Mouse (Mus musculus): ENCODE measurements around the gene Gm3259. TPM values are rescaled to one million over a fixed set of nuclear protein-coding genes. Genes with fewer than 3 reads are reported as not detected.
"Not testable (repeated sequence)": the region's sequence is repeated elsewhere in the genome, so short reads cannot be mapped to it uniquely, and the experiment has no call there.

The Gm3259 gene
- total RNA-seq (2021) (not detected), polyA plus RNA-seq (2012; rRNA removed) (not detected in 2 replicates)
- long read RNA-seq, result 0 reads

GRCm38 (mm10) chr5:95305611-95306010 lies at the start of gene Gm3259:
TSS of gene Gm3259 (plus strand) at chr5:95305911.
- intact Hi-C loops (cut with DNase I); H3K27me3 ChIP-seq (ENCODE audit: control insufficient read depth, insufficient read depth, low read length); H3K4me3 ChIP-seq; H3K79me2 ChIP-seq (replicated peaks; ENCODE audit: control insufficient read depth, insufficient read depth, low read length); H3K9ac ChIP-seq (ENCODE audit: low read depth, low read length); H3K4me1 ChIP-seq (ENCODE audit: control insufficient read depth, insufficient read depth, low read length); H3K27ac ChIP-seq; DNase-seq; H3K36me3 ChIP-seq (ENCODE audit: control insufficient read depth, insufficient read depth, low read length): not testable (repeated sequence)
- 28% methylated on average over 2 of the region's 2 CpGs for WGBS

- H3K27ac ChIP-seq; H3K4me3 ChIP-seq; H3K9ac ChIP-seq (ENCODE audit: low read depth, low read length); DNase-seq; H3K4me1 ChIP-seq (ENCODE audit: control insufficient read depth, insufficient read depth, low read length); H3K36me3 ChIP-seq (ENCODE audit: control insufficient read depth, insufficient read depth, low read length); intact Hi-C loops (cut with DNase I); H3K79me2 ChIP-seq (replicated peaks; ENCODE audit: control insufficient read depth, insufficient read depth, low read length); H3K27me3 ChIP-seq (ENCODE audit: control insufficient read depth, insufficient read depth, low read length): not testable (repeated sequence)
- no CpG with 5 or more reads among the region's 1 CpGs for WGBS
These were observed 33.0 kb upstream of the Gm3259 start, which contains the start of gene Gm10424 for GRCm38 (mm10) chr5:95272668-95273067. TSS of gene Gm10424 (minus strand) at chr5:95272768.

Other genes starting within 250 kb of the Gm3259 start
- not detected for gene Gm7942, start 199.0 kb upstream of the Gm3259 start, total RNA-seq (2021)
- gene Gm7942, start 199.0 kb upstream of the Gm3259 start, polyA plus RNA-seq (2012; rRNA removed), result not detected in 2 replicates
- gene Gm16513, start 123.3 kb upstream of the Gm3259 start, total RNA-seq (2021), result not detected
- not detected in 2 replicates for gene Gm16513, start 123.3 kb upstream of the Gm3259 start, polyA plus RNA-seq (2012; rRNA removed)
- not detected for gene Gm10424, start 33.1 kb upstream of the Gm3259 start, total RNA-seq (2021)
- not detected in 2 replicates for gene Gm10424, start 33.1 kb upstream of the Gm3259 start, polyA plus RNA-seq (2012; rRNA removed)
- not detected for gene D5Ertd577e, start 150.9 kb downstream of the Gm3259 start, total RNA-seq (2021)
- not detected in 2 replicates for gene D5Ertd577e, start 150.9 kb downstream of the Gm3259 start, polyA plus RNA-seq (2012; rRNA removed)
- not detected for gene Gm3286, start 204.8 kb downstream of the Gm3259 start, total RNA-seq (2021)
- gene Gm3286, start 204.8 kb downstream of the Gm3259 start, polyA plus RNA-seq (2012; rRNA removed), result not detected in 2 replicates